In genomic region chr14:31018860-31019291, GRCm38 (mm10) we compare ENCODE assay signal across 1 mouse cellular context.
TF ChIP-seq lines count a peak whose summit lies in the region.

Gene Pbrm1, plus strand, starts transcription at chr14:31019138.
Gene Gnl3, minus strand, starts transcription at chr14:31019152.

TF ChIP-seq in MEL, 35 proteins besides CTCF, POLR2A, EP300 and RAD21 (continued from another document):
- no peak for TF ChIP-seq MYB (IDR thresholded peaks at IDR 0.05; ENCODE audit: low read depth, low read length)
TF ChIP-seq in MEL: peak in this region for 17.
